Mouse (Mus musculus): ENCODE measurements around the gene Alox12e. TPM values are rescaled to one million over a fixed set of nuclear protein-coding genes. Genes with fewer than 3 reads are reported as not detected.

Alox12e gene
- polyA plus RNA-seq, 1 experiment from 2014 or later, result 30.8 TPM

GRCm38 (mm10) chr11:70285686-70286085, 36.7 kb downstream of the Alox12e start:
- DNase-seq (ENCODE audit: low spot score), result peak; percentile 67

- DNase-seq (ENCODE audit: low spot score), result no peak
These were observed 37.7 kb downstream of the Alox12e start for GRCm38 (mm10) chr11:70284757-70285156.

GRCm38 (mm10) chr11:70283666-70284065, 38.8 kb downstream of the Alox12e start:
- DNase-seq (ENCODE audit: low spot score), result no peak

DNA sequence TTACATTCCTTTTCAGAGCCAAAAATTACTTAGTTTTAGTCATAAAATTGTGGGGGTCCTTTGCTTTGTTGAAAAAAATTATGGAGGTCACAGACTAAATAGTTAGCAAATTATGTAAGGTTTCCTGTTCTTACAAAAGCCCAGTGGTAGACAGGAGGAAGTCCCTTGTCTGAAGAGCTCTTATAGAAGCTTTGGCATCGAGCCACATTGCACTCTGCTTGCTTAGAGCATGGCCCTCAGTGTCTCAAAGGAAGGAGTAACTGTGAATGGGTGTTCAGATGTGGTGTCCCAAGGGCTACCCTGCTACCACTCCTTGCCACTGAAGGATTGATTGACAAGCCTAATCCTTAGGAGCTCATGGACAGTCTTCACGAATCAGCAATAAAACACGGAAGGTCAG, 42.0 kb downstream of the Alox12e start:
- peak; percentile 16 for DNase-seq (ENCODE audit: low spot score)

DNA sequence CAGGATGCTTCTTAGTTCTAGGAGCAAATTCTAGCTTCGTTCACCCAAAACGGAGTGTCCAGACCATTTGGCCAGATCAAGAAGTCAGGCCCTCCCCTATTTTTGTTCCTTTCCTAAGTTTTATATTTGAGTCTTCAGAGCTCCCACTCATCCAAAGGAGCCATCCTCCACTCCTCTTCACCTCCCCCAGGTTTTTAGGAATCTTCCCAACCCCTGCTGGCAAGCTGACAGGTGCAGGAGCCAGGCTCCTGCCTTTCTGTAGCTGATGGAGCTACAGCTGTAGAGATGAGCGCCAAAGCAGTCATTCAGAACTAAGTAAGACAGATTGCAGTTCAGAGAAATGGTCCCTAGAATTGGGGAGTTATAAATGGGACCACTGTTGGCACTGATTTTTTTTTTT, 43.5 kb downstream of the Alox12e start:
- DNase-seq (ENCODE audit: low spot score), result no peak

DNA sequence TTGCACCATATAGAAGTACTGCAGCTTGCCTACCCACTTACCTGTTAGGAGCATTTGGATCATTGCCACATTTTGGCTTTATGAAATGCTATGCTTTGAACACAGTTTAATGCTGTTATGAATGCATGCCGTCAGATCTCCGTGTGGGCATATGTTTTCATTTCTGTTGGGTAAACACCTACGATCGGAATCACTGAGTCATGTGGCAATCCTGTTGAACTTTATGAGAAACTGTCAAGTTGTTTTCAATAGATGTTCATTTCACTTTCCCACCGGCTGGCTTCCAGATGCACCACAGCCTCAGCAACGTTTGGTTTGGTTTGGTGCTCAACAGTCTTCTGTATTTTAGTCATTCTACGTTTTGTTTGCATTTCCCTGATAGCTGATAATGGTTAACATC, 50.8 kb downstream of the Alox12e start:
- DNase-seq (ENCODE audit: low spot score), result no peak

DNA sequence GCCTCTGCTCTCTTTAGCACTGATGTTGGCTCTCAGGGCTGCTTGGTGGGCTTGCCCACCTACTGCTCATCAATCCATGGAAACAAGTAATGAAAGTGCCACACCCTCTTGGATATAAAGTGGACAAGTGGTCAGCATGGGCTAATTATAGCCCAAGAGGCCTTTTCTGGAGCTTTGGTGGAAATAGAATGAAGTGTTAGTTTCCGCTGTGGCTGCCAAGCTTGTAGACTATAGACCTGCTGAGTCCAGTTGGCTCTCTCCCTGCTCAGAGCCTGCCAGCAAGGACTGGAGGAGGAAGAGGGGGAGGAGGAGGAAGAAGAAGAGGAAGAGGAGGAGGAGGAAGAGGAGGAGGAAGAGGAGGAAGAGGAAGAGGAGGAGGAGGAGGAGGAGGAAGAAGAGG, 56.0 kb downstream of the Alox12e start:
- DNase-seq (ENCODE audit: low spot score), result no peak

DNA sequence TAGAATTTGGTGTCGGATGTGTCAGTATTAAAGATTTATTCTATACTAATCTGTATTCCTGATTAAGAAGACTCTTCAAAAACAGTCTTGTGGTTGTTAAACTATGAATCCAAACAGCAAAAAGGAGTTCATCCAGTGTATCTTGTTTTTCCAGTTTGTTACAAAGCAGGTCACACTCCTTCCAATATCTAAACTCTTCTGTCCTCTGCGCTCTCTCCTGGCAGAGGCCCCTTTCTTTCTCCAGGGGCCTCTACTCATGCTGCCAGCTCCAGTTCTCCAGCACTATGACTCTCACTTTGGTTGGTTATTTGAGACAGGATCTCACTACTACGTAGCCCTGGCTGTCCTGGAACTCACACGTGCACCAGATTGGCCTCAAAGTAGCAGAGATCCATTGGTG, 56.6 kb downstream of the Alox12e start:
- no peak for DNase-seq (ENCODE audit: low spot score)

Other genes with a start within 250 kb of the Alox12e start
- gene Asgr2, start 230.0 kb downstream of the Alox12e start, polyA plus RNA-seq (2015; fragmentation: Nextera tagmentation; extraction: Ambion mirVana), result 0.26 and 0.42 TPM in 2 replicates
- gene Mgl2, start 192.3 kb downstream of the Alox12e start, polyA plus RNA-seq (2015; fragmentation: Nextera tagmentation; extraction: Ambion mirVana), result 5.3 and 6.0 TPM in 2 replicates
- 3.6 and 3.7 TPM in 2 replicates for gene Clec10a, start 166.4 kb downstream of the Alox12e start, polyA plus RNA-seq (2015; fragmentation: Nextera tagmentation; extraction: Ambion mirVana)
- gene Slc16a11, start 109.9 kb downstream of the Alox12e start, polyA plus RNA-seq (2015; fragmentation: Nextera tagmentation; extraction: Ambion mirVana), result 1.2 and 1.9 TPM in 2 replicates
- 2.3 and 2.4 TPM in 2 replicates for gene Slc16a13, start 101.6 kb downstream of the Alox12e start, polyA plus RNA-seq (2015; fragmentation: Nextera tagmentation; extraction: Ambion mirVana)
- gene Bcl6b, start 92.8 kb downstream of the Alox12e start, polyA plus RNA-seq (2015; fragmentation: Nextera tagmentation; extraction: Ambion mirVana), result 1.9 and 2.2 TPM in 2 replicates
- gene 0610010K14Rik, start 84.7 kb downstream of the Alox12e start, polyA plus RNA-seq (2015; fragmentation: Nextera tagmentation; extraction: Ambion mirVana), result 174 and 191 TPM in 2 replicates
- gene Gm21988, start 82.8 kb downstream of the Alox12e start, polyA plus RNA-seq (2015; fragmentation: Nextera tagmentation; extraction: Ambion mirVana), result 13.0 and 13.9 TPM in 2 replicates
- 355 and 365 TPM in 2 replicates for gene Rnasek, start 82.8 kb downstream of the Alox12e start, polyA plus RNA-seq (2015; fragmentation: Nextera tagmentation; extraction: Ambion mirVana)
- gene Alox12, start 67.3 kb downstream of the Alox12e start, polyA plus RNA-seq (2015; fragmentation: Nextera tagmentation; extraction: Ambion mirVana), result 0.54 and 0.61 TPM in 2 replicates
- gene Alox15, start 29.4 kb upstream of the Alox12e start, polyA plus RNA-seq (2015; fragmentation: Nextera tagmentation; extraction: Ambion mirVana), result 5.2 and 5.9 TPM in 2 replicates
- 17.0 and 18.4 TPM in 2 replicates for gene Pelp1, start 87.4 kb upstream of the Alox12e start, polyA plus RNA-seq (2015; fragmentation: Nextera tagmentation; extraction: Ambion mirVana)
- gene Arrb2, start 110.0 kb upstream of the Alox12e start, polyA plus RNA-seq (2015; fragmentation: Nextera tagmentation; extraction: Ambion mirVana), result 38.8 and 38.9 TPM in 2 replicates
- 47.5 and 47.6 TPM in 2 replicates for gene Med11, start 129.3 kb upstream of the Alox12e start, polyA plus RNA-seq (2015; fragmentation: Nextera tagmentation; extraction: Ambion mirVana)
- 4.8 and 5.1 TPM in 2 replicates for gene Zmynd15, start 136.8 kb upstream of the Alox12e start, polyA plus RNA-seq (2015; fragmentation: Nextera tagmentation; extraction: Ambion mirVana)
- gene Cxcl16, start 137.4 kb upstream of the Alox12e start, polyA plus RNA-seq (2015; fragmentation: Nextera tagmentation; extraction: Ambion mirVana), result 34.2 and 35.1 TPM in 2 replicates
- 8.9 and 9.3 TPM in 2 replicates for gene Tm4sf5, start 182.6 kb upstream of the Alox12e start, polyA plus RNA-seq (2015; fragmentation: Nextera tagmentation; extraction: Ambion mirVana)
- gene Vmo1, start 192.0 kb upstream of the Alox12e start, polyA plus RNA-seq (2015; fragmentation: Nextera tagmentation; extraction: Ambion mirVana), result 11.6 and 13.7 TPM in 2 replicates
- gene Gltpd2, start 196.6 kb upstream of the Alox12e start, polyA plus RNA-seq (2015; fragmentation: Nextera tagmentation; extraction: Ambion mirVana), result 0.31 TPM in 1 of 2 replicates, not detected in the other
- gene Psmb6, start 202.7 kb upstream of the Alox12e start, polyA plus RNA-seq (2015; fragmentation: Nextera tagmentation; extraction: Ambion mirVana), result 741 and 749 TPM in 2 replicates
- not detected in 2 replicates for gene Gm40193, start 210.3 kb upstream of the Alox12e start, polyA plus RNA-seq (2015; fragmentation: Nextera tagmentation; extraction: Ambion mirVana)
- 2.0 and 2.7 TPM in 2 replicates for gene Pld2, start 217.4 kb upstream of the Alox12e start, polyA plus RNA-seq (2015; fragmentation: Nextera tagmentation; extraction: Ambion mirVana)
- 6.3 and 6.6 TPM in 2 replicates for gene Mink1, start 240.3 kb upstream of the Alox12e start, polyA plus RNA-seq (2015; fragmentation: Nextera tagmentation; extraction: Ambion mirVana)